Comparison of ENCODE assay signal across 11 mouse cellular contexts in genomic region chr13:31809701-31810100, GRCm38 (mm10). TPM values are rescaled to one million over a fixed set of nuclear protein-coding genes. Genes with fewer than 3 reads are reported as not detected.
DNase-seq lines count a peak whose midpoint lies in the region; ATAC-seq and TF ChIP-seq lines count a peak whose summit lies in the region.
"Had no signal": no experiment of that assay in that cellular context is flagged by ENCODE, and none has a peak within 500 bp of the region (broad histone marks: within the 10 kb centered on the region; RNA-seq: fewer than 3 reads in every experiment).

No protein-coding gene starts in this region.

- TF ChIP-seq POLR2A in heart, adult 2 months (IDR thresholded peaks at IDR 0.05; ENCODE audit: insufficient read depth, low read depth, low read length) = no peak
- TF ChIP-seq POLR2A in myocyte (IDR thresholded peaks at IDR 0.05; ENCODE audit: insufficient read length, low read depth) = no peak

- 36% methylated on average over 6 of the region's 6 CpGs for WGBS in heart, adult 2 months
- WGBS in midbrain, embryonic 10.5 days = 5% methylated on average over 6 of the region's 6 CpGs
- 7% methylated on average over 6 of the region's 6 CpGs for WGBS in midbrain, embryonic 16.5 days
- 5% methylated on average over 6 of the region's 6 CpGs for WGBS in hindbrain, embryonic 12.5 days

- H3K9ac ChIP-seq in heart, adult 2 months (ENCODE audit: low read depth, low read length) = no peak overlapping the region
- H3K9ac ChIP-seq in midbrain, embryonic 16.5 days (ENCODE audit: low read depth, low read length) = no peak overlapping the region
- H3K9ac ChIP-seq in hindbrain, embryonic 12.5 days = no peak overlapping the region

- no peak overlapping the region for H3K4me2 ChIP-seq in midbrain, embryonic 16.5 days (ENCODE audit: low read length)
- H3K4me2 ChIP-seq in hindbrain, embryonic 12.5 days (replicated peaks) = no peak overlapping the region
- H3K4me2 ChIP-seq in myocyte (ENCODE audit: low read depth) = peak overlapping the region; percentile 80

- TF ChIP-seq EP300 in heart, adult 2 months (IDR thresholded peaks at IDR 0.05; ENCODE audit: insufficient read depth, low read depth, low read length) = no peak

- H3K27me3 ChIP-seq in heart, adult 2 months (ENCODE audit: control insufficient read depth, insufficient read depth, low read length) = peaks cover 18% of the 10 kb centered on the region
- H3K27me3 ChIP-seq in midbrain, embryonic 10.5 days (ENCODE audit: low read depth, poor library complexity, severe bottlenecking) = peaks cover 100% of the 10 kb centered on the region
- H3K27me3 ChIP-seq in midbrain, embryonic 16.5 days (ENCODE audit: control insufficient read depth, insufficient read depth, low read depth, low read length) = peaks cover 55% of the 10 kb centered on the region
- peaks cover 84% of the 10 kb centered on the region for H3K27me3 ChIP-seq in hindbrain, embryonic 12.5 days
- no peaks in the 10 kb centered on the region for H3K27me3 ChIP-seq in myocyte (ENCODE audit: control insufficient read depth, insufficient read depth, insufficient read length)

- peak overlapping the region; percentile 12; the same call in 1 of the 2 replicates for H3K27ac ChIP-seq in heart, adult 2 months
- H3K27ac ChIP-seq in midbrain, embryonic 10.5 days (replicated peaks) = no peak overlapping the region
- no peak overlapping the region for H3K27ac ChIP-seq in midbrain, embryonic 16.5 days (ENCODE audit: low read length)
- no peak overlapping the region for H3K27ac ChIP-seq in hindbrain, embryonic 12.5 days

- no peak for DNase-seq in heart, adult 2 months
- DNase-seq in heart, postnatal 4 days = no peak
- DNase-seq in midbrain, embryonic 10.5 days (ENCODE audit: low spot score) = no peak
- DNase-seq in left cerebral cortex, postnatal 25 days (ENCODE audit: low spot score in 2 of 2) = no peak
- DNase-seq in frontal cortex, postnatal 36 days (ENCODE audit: low spot score in 2 of 2) = no peak
- DNase-seq: right cerebral cortex, postnatal 14 days had no signal

- H3ac ChIP-seq in myocyte (ENCODE audit: control insufficient read depth, insufficient read length) = no peak overlapping the region

- no peaks in the 10 kb centered on the region for H3K9me3 ChIP-seq in midbrain, embryonic 10.5 days (replicated peaks)
- no peaks in the 10 kb centered on the region for H3K9me3 ChIP-seq in midbrain, embryonic 16.5 days (replicated peaks; ENCODE audit: control insufficient read depth, low read length, poor library complexity, severe bottlenecking)
- no peaks in the 10 kb centered on the region for H3K9me3 ChIP-seq in hindbrain, embryonic 12.5 days (replicated peaks)

- peak overlapping the region; percentile 54 for H3K4me3 ChIP-seq in heart, adult 2 months
- peak overlapping the region; percentile 24; the same call in 1 of the 2 replicates for H3K4me3 ChIP-seq in midbrain, embryonic 10.5 days
- no peak overlapping the region for H3K4me3 ChIP-seq in midbrain, embryonic 16.5 days (ENCODE audit: low read depth, low read length)
- peak overlapping the region; percentile 26 for H3K4me3 ChIP-seq in hindbrain, embryonic 12.5 days
- peak overlapping the region; percentile 80 for H3K4me3 ChIP-seq in myocyte

- no peak for ATAC-seq in midbrain, embryonic 16.5 days
- ATAC-seq in hindbrain, embryonic 12.5 days (ENCODE audit: low FRiP score) = no peak
- ATAC-seq: activated CD4-positive, CD25-positive, alpha-beta regulatory T cell, adult 4 months; intestine, embryonic 16.5 days had no signal

- no peak for TF ChIP-seq CTCF in heart, adult 2 months (IDR thresholded peaks at IDR 0.05)

- H3K79me2 ChIP-seq in heart, adult 2 months (replicated peaks; ENCODE audit: control insufficient read depth, insufficient read depth, low read length) = no peaks in the 10 kb centered on the region; the same call in 1 of the 2 replicates
- peaks cover 25% of the 10 kb centered on the region for H3K79me2 ChIP-seq in myocyte (ENCODE audit: control insufficient read depth, insufficient read depth)

- peaks cover 2% of the 10 kb centered on the region; the same call in 1 of the 2 replicates for H3K4me1 ChIP-seq in heart, adult 2 months (ENCODE audit: control insufficient read depth, insufficient read depth, low read length)
- peaks cover 39% of the 10 kb centered on the region for H3K4me1 ChIP-seq in midbrain, embryonic 10.5 days
- H3K4me1 ChIP-seq in midbrain, embryonic 16.5 days (ENCODE audit: control insufficient read depth, insufficient read depth, low read length) = peaks cover 25% of the 10 kb centered on the region
- H3K4me1 ChIP-seq in hindbrain, embryonic 12.5 days = peaks cover 25% of the 10 kb centered on the region

- intact Hi-C loops in heart, adult 2 months (cut with DNase I) = loop anchor here (5.0 to 10.0 kb wide), 2 partner anchors 208 to 995 kb away; partner anchors contain the start of genes D930007J09Rik and Wrnip1
- intact Hi-C loops in left cerebral cortex, postnatal 25 days (cut with DNase I) = loop anchor here (5.0 kb wide), 1 partner anchor 182 kb away; the partner anchor contains the start of gene Foxf2

- H3K36me3 ChIP-seq in heart, adult 2 months (ENCODE audit: control insufficient read depth, insufficient read depth, low read length) = no peaks in the 10 kb centered on the region
- H3K36me3 ChIP-seq in midbrain, embryonic 10.5 days = no peaks in the 10 kb centered on the region
- H3K36me3 ChIP-seq in midbrain, embryonic 16.5 days (ENCODE audit: control insufficient read depth, insufficient read depth, low read length) = no peaks in the 10 kb centered on the region
- no peaks in the 10 kb centered on the region for H3K36me3 ChIP-seq in hindbrain, embryonic 12.5 days
- H3K36me3 ChIP-seq in myocyte (ENCODE audit: control insufficient read depth, insufficient read depth) = peaks cover 3% of the 10 kb centered on the region

TF ChIP-seq in myocyte, 11 proteins besides CTCF, POLR2A, EP300 and RAD21:
- TF ChIP-seq CEBPB (IDR thresholded peaks at IDR 0.05; ENCODE audit: insufficient read depth, poor library complexity, severe bottlenecking) = no peak
- no peak for TF ChIP-seq E2F4 (IDR thresholded peaks at IDR 0.05; ENCODE audit: insufficient read depth)
- no peak for TF ChIP-seq TCF12 (IDR thresholded peaks at IDR 0.05; ENCODE audit: insufficient read depth, poor library complexity, severe bottlenecking)
- no peak for TF ChIP-seq MYOG (IDR thresholded peaks at IDR 0.05; ENCODE audit: control insufficient read depth in 1 of 3, insufficient read depth in 1 of 3, insufficient read length in 2 of 3, low read depth in 2 of 3)
- no peak for TF ChIP-seq USF1 (IDR thresholded peaks at IDR 0.05; ENCODE audit: low read depth)
- TF ChIP-seq SRF (IDR thresholded peaks at IDR 0.05; ENCODE audit: control insufficient read depth, insufficient read length, low read depth) = no peak
- TF ChIP-seq MAX (IDR thresholded peaks at IDR 0.05; ENCODE audit: low read depth) = no peak
- TF ChIP-seq TCF3 (IDR thresholded peaks at IDR 0.05; ENCODE audit: insufficient read length, low read depth) = no peak
- TF ChIP-seq MYOD1 (IDR thresholded peaks at IDR 0.05; ENCODE audit: control insufficient read depth in 1 of 3, insufficient read length in 2 of 3, low read depth in 2 of 3) = no peak
- TF ChIP-seq POLR2AphosphoS2 (IDR thresholded peaks at IDR 0.05; ENCODE audit: insufficient read length, low read depth) = no peak
- no peak for TF ChIP-seq REST (IDR thresholded peaks at IDR 0.05; ENCODE audit: insufficient read depth, insufficient read length)
TF ChIP-seq in myocyte: peak in this region for 0.

RNA-seq across cellular contexts. Expression of gene Foxc1, which starts 3.3 kb away (rescaled TPM):
- 1 to 10 TPM; 3.8 to 5.8 TPM for total RNA-seq in heart, adult 2 months (2021)
- polyA plus RNA-seq in heart, adult 2 months (2012; rRNA removed) = 1.8 and 2.2 TPM in 2 replicates
- 10 to 100 TPM in 1 of 2 experiments, 1 to 10 TPM in 1; 8.7 to 10.1 TPM for total RNA-seq in heart, postnatal 4 days (2021)
- 2.1 and 2.2 TPM in 2 replicates for polyA plus RNA-seq in midbrain, embryonic 10.5 days (2016; fragmentation: Nextera tagmentation; extraction: Ambion mirVana)
- polyA plus RNA-seq in midbrain, embryonic 16.5 days (2015; fragmentation: Nextera tagmentation; extraction: Ambion mirVana) = 0.44 and 0.81 TPM in 2 replicates
- polyA plus RNA-seq in hindbrain, embryonic 12.5 days (2016; fragmentation: Nextera tagmentation; extraction: Ambion mirVana) = 11.0 and 11.5 TPM in 2 replicates
- 3.4 TPM for polyA plus RNA-seq in myocyte (2012; fragmentation: generic; extraction: Trizol)
- total RNA-seq in left cerebral cortex, postnatal 25 days (2021) = 1 to 10 TPM; 5.5 to 6.6 TPM
- polyA plus RNA-seq: activated CD4-positive, CD25-positive, alpha-beta regulatory T cell, adult 4 months had no signal
